In genomic region chr2:82053185-82053891, GRCm38 (mm10) we compare ENCODE assay signal across 10 mouse cellular contexts. TPM values are rescaled to one million over a fixed set of nuclear protein-coding genes. Genes with fewer than 3 reads are reported as not detected.
DNase-seq lines count a peak whose midpoint lies in the region; ATAC-seq and TF ChIP-seq lines count a peak whose summit lies in the region.
"Had no signal": no experiment of that assay in that cellular context is flagged by ENCODE, and none has a peak within 500 bp of the region (broad histone marks: within the 10 kb centered on the region; RNA-seq: fewer than 3 reads in every experiment).

TSS of gene Zfp804a (plus strand) at chr2:82053222.

- H3K27me3 ChIP-seq in heart, embryonic 12.5 days (replicated peaks) = peaks cover 20% of the 10 kb centered on the region; the same call in 1 of the 2 replicates
- H3K27me3 ChIP-seq in liver, embryonic 14.5 days (ENCODE audit: control insufficient read depth, insufficient read depth, low read length) = peaks cover 30% of the 10 kb centered on the region

- H3K9me3 ChIP-seq in heart, embryonic 12.5 days (replicated peaks) = no peaks in the 10 kb centered on the region
- H3K9me3 ChIP-seq in liver, embryonic 14.5 days (ENCODE audit: control insufficient read depth, low read length) = no peaks in the 10 kb centered on the region

- H3K4me2 ChIP-seq in heart, embryonic 12.5 days = peak within 1 kb of the TSS; percentile 100
- peak within 1 kb of the TSS; percentile 50 for H3K4me2 ChIP-seq in liver, embryonic 14.5 days (ENCODE audit: low read depth)

- H3K27ac ChIP-seq in heart, embryonic 12.5 days (ENCODE audit: poor library complexity, severe bottlenecking) = no peak within 1 kb of the TSS
- no peak within 1 kb of the TSS for H3K27ac ChIP-seq in liver, embryonic 14.5 days
- H3K27ac ChIP-seq: heart, adult 2 months had no signal

- H3K4me1 ChIP-seq in heart, embryonic 12.5 days (replicated peaks) = peaks cover 8% of the 10 kb centered on the region
- no peaks in the 10 kb centered on the region for H3K4me1 ChIP-seq in liver, embryonic 14.5 days (replicated peaks; ENCODE audit: control insufficient read depth in 2 of 2, insufficient read depth in 2 of 2, low read length in 1 of 2)

- no peak for TF ChIP-seq EP300 in liver, embryonic 14.5 days (IDR thresholded peaks at IDR 0.05; ENCODE audit: low read depth)

- WGBS in heart, embryonic 12.5 days = under 1% methylated on average over 77 of the region's 82 CpGs
- 2% methylated on average over 67 of the region's 82 CpGs for WGBS in liver, embryonic 14.5 days (ENCODE audit: insufficient replicate concordance)

- no peak for DNase-seq in heart, adult 9 months (ENCODE audit: low spot score in 2 of 2)
- peak; percentile 78 for DNase-seq in cerebellum, adult 11-12 months
- peak in 1 of 2 experiments; percentile 64 for DNase-seq in frontal cortex, adult 2 months (ENCODE audit: extremely low spot score in 1 of 2, low spot score in 1 of 2)
- DNase-seq in layer of hippocampus, adult 18-20 months (ENCODE audit: low spot score in 2 of 2) = peak; percentile 54 to 75
- DNase-seq in liver, embryonic 14.5 days (ENCODE audit: low read depth in 3 of 3, low spot score in 3 of 3) = no peak
- peak; percentile 54 for DNase-seq in right cerebral cortex, postnatal 14 days
- DNase-seq in thymus, postnatal 4 days = no peak

- peak; percentile 59; the same call in 1 of the 2 replicates for ATAC-seq in heart, embryonic 12.5 days (ENCODE audit: insufficient number of reproducible peaks, low FRiP score)
- ATAC-seq in liver, embryonic 14.5 days (ENCODE audit: insufficient read depth) = 0 out of 2 replicates have a peak, but pooled peaks have one; percentile 15

- no peak for TF ChIP-seq CTCF in liver, embryonic 14.5 days (IDR thresholded peaks at IDR 0.05; ENCODE audit: low read depth)

- H3K4me3 ChIP-seq in heart, embryonic 12.5 days = peak within 1 kb of the TSS; percentile 88
- peak within 1 kb of the TSS; percentile 21 to 45; a peak in 3 of 4 replicates for H3K4me3 ChIP-seq in liver, embryonic 14.5 days (ENCODE audit: insufficient read depth in 1 of 2, low read depth in 2 of 2, low read length in 2 of 2)
- H3K4me3 ChIP-seq: heart, adult 2 months had no signal

- H3K36me3 ChIP-seq in heart, embryonic 12.5 days = no peaks in the 10 kb centered on the region
- no peaks in the 10 kb centered on the region for H3K36me3 ChIP-seq in liver, embryonic 14.5 days (replicated peaks; ENCODE audit: control insufficient read depth, insufficient read depth, low read depth)
- H3K36me3 ChIP-seq: G1E had no signal

- H3K9ac ChIP-seq in heart, embryonic 12.5 days = peak within 1 kb of the TSS; percentile 71
- H3K9ac ChIP-seq in liver, embryonic 14.5 days (replicated peaks) = no peak within 1 kb of the TSS

RNA-seq across cellular contexts. Expression of gene Zfp804a, which starts in this region (rescaled TPM):
- 0.64 and 0.99 TPM in 2 replicates for polyA plus RNA-seq in heart, embryonic 12.5 days (2016; fragmentation: Nextera tagmentation; extraction: Ambion mirVana)
- polyA plus RNA-seq in frontal cortex, adult 2 months (2012; rRNA removed) = 10.1 and 12.6 TPM in 2 replicates
- total RNA-seq in layer of hippocampus, adult 18-20 months (2021) = 10 to 100 TPM; 20.1 to 24.4 TPM
- polyA plus RNA-seq in liver, embryonic 14.5 days (2012; rRNA removed) = 0.02 and 0.03 TPM in 2 replicates
- not detected in 2 replicates for polyA plus RNA-seq in liver, embryonic 14.5 days (2014; fragmentation: Nextera tagmentation; extraction: Ambion mirVana)
- total RNA-seq: heart, adult 2 months had no signal
- polyA plus RNA-seq: G1E; heart, adult 2 months had no signal

Comparison
In these comparisons a context has a peak if more than half of its experiments do, and no peak if none do; other contexts are left out.
1. Peak in ATAC-seq, H3K4me3 ChIP-seq, H3K9ac ChIP-seq and H3K4me2 ChIP-seq in heart, embryonic 12.5 days; RNA of the gene not detected or under 1 TPM.
2. Peak in ATAC-seq, H3K4me3 ChIP-seq and H3K4me2 ChIP-seq in liver, embryonic 14.5 days; RNA of the gene not detected or under 1 TPM.
3. DNase-seq: peak in cerebellum, adult 11-12 months (single experiment), layer of hippocampus, adult 18-20 months (2 of 2) and right cerebral cortex, postnatal 14 days (single experiment); none in heart, adult 9 months (0 of 2), liver, embryonic 14.5 days (0 of 3) and thymus, postnatal 4 days (single experiment).